Comparison of ENCODE assay signal across 17 mouse cellular contexts in genomic region chr10:98839963-98840362, GRCm38 (mm10).
DNase-seq lines count a peak whose midpoint lies in the region; TF ChIP-seq lines count a peak whose summit lies in the region.
"Had no signal": no experiment of that assay in that cellular context is flagged by ENCODE, and none has a peak within 500 bp of the region (broad histone marks: within the 10 kb centered on the region; RNA-seq: fewer than 3 reads in every experiment).

No protein-coding gene starts in this region.

- H3K9ac ChIP-seq in liver, adult 2 months (ENCODE audit: low read depth, low read length), result no peak overlapping the region
- H3K9ac ChIP-seq: embryonic facial prominence, embryonic 12.5 days; embryonic facial prominence, embryonic 15.5 days; forebrain, postnatal 0 days; hindbrain, embryonic 12.5 days; hindbrain, embryonic 15.5 days had no signal

- no peaks in the 10 kb centered on the region for H3K79me2 ChIP-seq in liver, adult 2 months (ENCODE audit: control insufficient read depth, insufficient read depth, low read length)

- H3K27ac ChIP-seq in liver, adult 2 months (replicated peaks; ENCODE audit: insufficient read depth, low read depth, low read length), result no peak overlapping the region
- H3K27ac ChIP-seq: embryonic facial prominence, embryonic 12.5 days; embryonic facial prominence, embryonic 15.5 days; hindbrain, embryonic 12.5 days; hindbrain, embryonic 15.5 days had no signal

- no peaks in the 10 kb centered on the region for H3K36me3 ChIP-seq in liver, adult 2 months (ENCODE audit: control insufficient read depth, insufficient read depth, low read length)
- H3K36me3 ChIP-seq: embryonic facial prominence, embryonic 12.5 days; embryonic facial prominence, embryonic 15.5 days; hindbrain, embryonic 12.5 days; hindbrain, embryonic 15.5 days had no signal

- intact Hi-C loops in gastrocnemius, postnatal 14 days (cut with DNase I; ENCODE audit: low total_unique reads), result no loop called here

- no peak overlapping the region for H3K4me3 ChIP-seq in liver, adult 2 months (ENCODE audit: insufficient read depth, low read depth, low read length)
- H3K4me3 ChIP-seq: embryonic facial prominence, embryonic 12.5 days; embryonic facial prominence, embryonic 15.5 days; hindbrain, embryonic 12.5 days; hindbrain, embryonic 15.5 days had no signal

- TF ChIP-seq CTCF in liver, adult 2 months (IDR thresholded peaks at IDR 0.05; ENCODE audit: low read depth, low read length), result no peak

- WGBS in liver, adult 2 months, result 96% methylated on average over 11 of the region's 11 CpGs

- no peak for TF ChIP-seq POLR2A in liver, adult 2 months (IDR thresholded peaks at IDR 0.05; ENCODE audit: extremely low read depth, insufficient read depth, low read length)

- H3K4me1 ChIP-seq in liver, adult 2 months (ENCODE audit: control insufficient read depth, insufficient read depth, low read length), result no peaks in the 10 kb centered on the region
- H3K4me1 ChIP-seq: embryonic facial prominence, embryonic 12.5 days; embryonic facial prominence, embryonic 15.5 days; hindbrain, embryonic 12.5 days; hindbrain, embryonic 15.5 days had no signal

- peak; percentile 3 for DNase-seq in liver, adult 2 months (ENCODE audit: extremely low read depth, low read depth, low spot score)
- no peak for DNase-seq in liver
- DNase-seq in gastrocnemius, postnatal 14 days, result peak; percentile 5
- peak; percentile 26 for DNase-seq in skeletal muscle tissue, adult 2 months (ENCODE audit: low read depth, low spot score)
- no peak for DNase-seq in neural tube, embryonic 10.5 days (ENCODE audit: extremely low spot score, low spot score)
- DNase-seq in urinary bladder, postnatal 25 days (ENCODE audit: low spot score), result no peak
- DNase-seq: adrenal gland, adult 8-10 months; adrenal gland, postnatal 36 days; cerebellum, adult 18-20 months; cerebellum, adult 9-10 months; cerebellum, postnatal 14 days; forebrain, postnatal 0 days; heart, adult 11 months had no signal

- no peaks in the 10 kb centered on the region for H3K27me3 ChIP-seq in liver, adult 2 months (ENCODE audit: control insufficient read depth, insufficient read depth, low read length)
- H3K27me3 ChIP-seq: embryonic facial prominence, embryonic 12.5 days; embryonic facial prominence, embryonic 15.5 days; hindbrain, embryonic 12.5 days; hindbrain, embryonic 15.5 days had no signal

Comparison
In these comparisons a context has a peak if more than half of its experiments do, and no peak if none do; other contexts are left out.
1. DNase-seq: peak in liver, adult 2 months (single experiment), gastrocnemius, postnatal 14 days (single experiment) and skeletal muscle tissue, adult 2 months (single experiment); none in liver (single experiment), neural tube, embryonic 10.5 days (single experiment) and urinary bladder, postnatal 25 days (single experiment).